Mouse (Mus musculus): ENCODE results near the gene Med8.
A peak's percentile ranks its signal among the peaks of the same experiment; 100 is the strongest.

The Med8 gene

GRCm38 (mm10) chr4:118416329-118416728 is 7.2 kb downstream of the Med8 start:
- no peak for DNase-seq (ENCODE audit: low spot score)

- DNase-seq (ENCODE audit: low spot score) = no peak
Measured at GRCm38 (mm10) chr4:118417112-118417797, 8.1 kb downstream of the Med8 start.

- no peak for DNase-seq (ENCODE audit: low spot score)
Measured at GRCm38 (mm10) chr4:118421384-118421783, 12.2 kb downstream of the Med8 start.

- DNase-seq (ENCODE audit: low spot score) = no peak
Measured at GRCm38 (mm10) chr4:118424541-118425160, 15.5 kb downstream of the Med8 start.

GRCm38 (mm10) chr4:118425374-118425773 is 16.2 kb downstream of the Med8 start:
- no peak for DNase-seq (ENCODE audit: low spot score)

- no peak for DNase-seq (ENCODE audit: low spot score)
Measured at GRCm38 (mm10) chr4:118427415-118427767, 18.3 kb downstream of the Med8 start.

- DNase-seq (ENCODE audit: low spot score) = peak; percentile 92
Measured at GRCm38 (mm10) chr4:118427768-118428451, 18.8 kb downstream of the Med8 start, which contains the start of gene Elovl1. TSS of gene Elovl1 (plus strand) at chr4:118428093.

- DNase-seq (ENCODE audit: low spot score) = no peak
Measured at GRCm38 (mm10) chr4:118428531-118429214, 19.5 kb downstream of the Med8 start.

GRCm38 (mm10) chr4:118429215-118429895 is 20.2 kb downstream of the Med8 start:
- DNase-seq (ENCODE audit: low spot score) = no peak

GRCm38 (mm10) chr4:118432332-118432731 is 23.2 kb downstream of the Med8 start:
- DNase-seq (ENCODE audit: low spot score) = no peak

GRCm38 (mm10) chr4:118436820-118437603 is 27.9 kb downstream of the Med8 start, which contains the start of gene Cdc20:
TSS of gene Cdc20 (minus strand) at chr4:118437352.
- DNase-seq (ENCODE audit: low spot score) = peak; percentile 93

- DNase-seq (ENCODE audit: low spot score) = peak; percentile 50
Measured at GRCm38 (mm10) chr4:118437829-118438253, 28.7 kb downstream of the Med8 start.

- DNase-seq (ENCODE audit: low spot score) = no peak
Measured at GRCm38 (mm10) chr4:118445088-118445487, 36.0 kb downstream of the Med8 start.

GRCm38 (mm10) chr4:118445781-118446414 is 36.8 kb downstream of the Med8 start:
- peak; percentile 58 for DNase-seq (ENCODE audit: low spot score)

GRCm38 (mm10) chr4:118446415-118447153 is 37.4 kb downstream of the Med8 start:
- DNase-seq (ENCODE audit: low spot score) = no peak

GRCm38 (mm10) chr4:118457345-118457975 is 48.3 kb downstream of the Med8 start, which contains the start of gene Mpl:
TSS of gene Mpl (minus strand) at chr4:118457513.
- DNase-seq (ENCODE audit: low spot score) = no peak

GRCm38 (mm10) chr4:118464956-118465355 is 55.8 kb downstream of the Med8 start:
- no peak for DNase-seq (ENCODE audit: low spot score)
